Mouse (Mus musculus) CH12.LX (cell line): ENCODE results near the gene Nup62. TPM values are rescaled to one million over a fixed set of nuclear protein-coding genes. Genes with fewer than 3 reads are reported as not detected.

ENCODE experiments used
- DNase-seq: peaks from one replicate; pipeline ENCODE4 v3.0.0-alpha.2; 2013; ENCODE audit errors: extremely low read depth
- H3K27ac ChIP-seq: 2 replicates; pipeline ENCODE4 v1.5.1; 2012; ENCODE audit warnings: low read depth, mild to moderate bottlenecking, control low read depth, moderate library complexity; ENCODE audit not compliant: insufficient read depth
- H3K27me3 ChIP-seq: replicated peaks from 2 replicates; pipeline ENCODE3; 2012; ENCODE audit warnings: inconsistent platforms
- H3K36me3 ChIP-seq, 2 experiments: replicated peaks in 1 of 2; 2 replicates each; pipeline versions ENCODE3 to v1.6.1; 2012; ENCODE audit warnings: inconsistent platforms in 1 of 2, low read length in 1 of 2, mild to moderate bottlenecking in 1 of 2, mixed read lengths in 1 of 2, moderate library complexity in 1 of 2; ENCODE audit not compliant: control insufficient read depth in 1 of 2, insufficient read depth in 1 of 2
- H3K4me1 ChIP-seq, 2 experiments: 2 replicates each; pipeline ENCODE4 v1.6.1; 2012; ENCODE audit warnings: inconsistent platforms in 1 of 2, moderate library complexity in 1 of 2; ENCODE audit not compliant: insufficient read depth in 2 of 2, control insufficient read depth in 1 of 2
- H3K4me2 ChIP-seq: 2 replicates; pipeline ENCODE4 v1.6.1; 2012; ENCODE audit warnings: low read depth, mild to moderate bottlenecking, control low read depth; ENCODE audit not compliant: poor library complexity, insufficient read depth, severe bottlenecking
- H3K4me3 ChIP-seq, 3 experiments: fragments of 150-350 bp in 1 of 3; sonication (generic) in 1 of 3; replicated peaks in 1 of 3; 2 replicates each; pipeline versions ENCODE3 to v1.5.1; 2011 to 2012; ENCODE audit warnings: low read depth in 2 of 3, low read length in 2 of 3, mild to moderate bottlenecking in 2 of 3, moderate library complexity in 2 of 3, control low read depth in 1 of 3, improper control_type of control experiment in 1 of 3, inconsistent platforms in 1 of 3, mixed read lengths in 1 of 3; ENCODE audit not compliant: poor library complexity in 1 of 3
- H3K79me2 ChIP-seq: replicated peaks from 2 replicates; pipeline ENCODE4 v1.6.1; 2012; ENCODE audit warnings: mild to moderate bottlenecking, moderate library complexity; ENCODE audit not compliant: control insufficient read depth, poor library complexity, insufficient read depth, severe bottlenecking; ENCODE audit errors: extremely low read depth
- H3K9ac ChIP-seq: 2 replicates; pipeline ENCODE4 v1.6.1; 2012; ENCODE audit warnings: low read depth, mild to moderate bottlenecking, control low read depth, moderate library complexity; ENCODE audit not compliant: insufficient read depth
- H3K9me3 ChIP-seq: replicated peaks from 2 replicates; pipeline ENCODE3; 2012; ENCODE audit warnings: low read length, inconsistent platforms, mixed read lengths
- BHLHE40 ChIP-seq: IDR thresholded peaks from 2 replicates; pipeline ENCODE4 v1.6.1; 2011; ENCODE audit warnings: mild to moderate bottlenecking, low read depth, low read length, improper control_type of control experiment
- E2F4 ChIP-seq: IDR thresholded peaks from 2 replicates; pipeline ENCODE4 v1.6.1; 2011; ENCODE audit warnings: low read depth, low read length, improper control_type of control experiment; ENCODE audit not compliant: insufficient replicate concordance
- ELF1 ChIP-seq: IDR thresholded peaks from 2 replicates; pipeline ENCODE4 v1.6.1; 2014; ENCODE audit warnings: low read depth, mild to moderate bottlenecking, inconsistent platforms, low read length, improper control_type of control experiment
- EP300 ChIP-seq: IDR thresholded peaks from 2 replicates; pipeline ENCODE4 v1.6.1; 2011; ENCODE audit warnings: low read length, improper control_type of control experiment
- ETS1 ChIP-seq: conservative IDR thresholded peaks from 2 replicates; pipeline ENCODE4 v1.6.1; 2012; ENCODE audit warnings: low read depth, mild to moderate bottlenecking, inconsistent platforms, low read length, improper control_type of control experiment, moderate library complexity
- GABPA ChIP-seq: IDR thresholded peaks from 2 replicates; pipeline ENCODE4 v1.6.1; 2012; ENCODE audit warnings: low read depth, low read length, improper control_type of control experiment, inconsistent platforms; ENCODE audit not compliant: insufficient replicate concordance
- HCFC1 ChIP-seq: IDR thresholded peaks from 2 replicates; pipeline ENCODE4 v1.6.1; 2012; ENCODE audit warnings: low read depth, mild to moderate bottlenecking, inconsistent platforms, low read length, improper control_type of control experiment
- JUN ChIP-seq: IDR thresholded peaks from 2 replicates; pipeline ENCODE4 v1.6.1; 2011; ENCODE audit warnings: low read depth, mild to moderate bottlenecking, low read length, improper control_type of control experiment, moderate library complexity; ENCODE audit not compliant: insufficient read depth
- JUND ChIP-seq: conservative IDR thresholded peaks from 2 replicates; pipeline ENCODE4 v1.6.1; 2011; ENCODE audit warnings: low read depth, low read length, improper control_type of control experiment
- KAT2A ChIP-seq: IDR thresholded peaks from 2 replicates; pipeline ENCODE4 v1.6.1; 2012; ENCODE audit warnings: low read length, improper control_type of control experiment, inconsistent platforms; ENCODE audit not compliant: insufficient replicate concordance
- MAX ChIP-seq: IDR thresholded peaks from 2 replicates; pipeline ENCODE4 v1.6.1; 2011; ENCODE audit warnings: low read length, improper control_type of control experiment
- MAZ ChIP-seq: IDR thresholded peaks from 2 replicates; pipeline ENCODE4 v1.6.1; 2012; ENCODE audit warnings: low read depth, mild to moderate bottlenecking, inconsistent platforms, low read length, improper control_type of control experiment, moderate library complexity
- MEF2A ChIP-seq: IDR thresholded peaks from 2 replicates; pipeline ENCODE4 v1.6.1; 2014; ENCODE audit warnings: low read depth, mild to moderate bottlenecking, inconsistent platforms, low read length, improper control_type of control experiment, borderline replicate concordance
- NELFE ChIP-seq: IDR thresholded peaks from 2 replicates; pipeline ENCODE4 v1.6.1; 2011; ENCODE audit warnings: low read depth, low read length, improper control_type of control experiment
- PAX5 ChIP-seq: IDR thresholded peaks from 2 replicates; pipeline ENCODE4 v1.6.1; 2012; ENCODE audit warnings: low read length, inconsistent platforms, mixed read lengths
- POLR2A ChIP-seq: IDR thresholded peaks from 2 replicates; pipeline ENCODE4 v1.6.1; 2011; ENCODE audit warnings: low read depth, mild to moderate bottlenecking, improper control_type of control experiment, low read length
- RAD21 ChIP-seq: IDR thresholded peaks from 2 replicates; pipeline ENCODE4 v1.6.1; 2011; ENCODE audit warnings: low read depth, mild to moderate bottlenecking, low read length, improper control_type of control experiment, moderate library complexity
- RCOR1 ChIP-seq: conservative IDR thresholded peaks from 2 replicates; pipeline ENCODE4 v1.6.1; 2012; ENCODE audit warnings: low read depth, mild to moderate bottlenecking, inconsistent platforms, low read length, improper control_type of control experiment
- SIN3A ChIP-seq: IDR thresholded peaks from 2 replicates; pipeline ENCODE4 v1.6.1; 2012; ENCODE audit warnings: low read length, improper control_type of control experiment, inconsistent platforms
- TBP ChIP-seq: conservative IDR thresholded peaks from 2 replicates; pipeline ENCODE4 v1.6.1; 2011; ENCODE audit warnings: low read depth, low read length, improper control_type of control experiment
- USF1 ChIP-seq: IDR thresholded peaks from 2 replicates; pipeline ENCODE4 v1.6.1; 2014; ENCODE audit warnings: low read depth, mild to moderate bottlenecking, inconsistent platforms, low read length, improper control_type of control experiment
- USF2 ChIP-seq: conservative IDR thresholded peaks from 2 replicates; pipeline ENCODE4 v1.6.1; 2011; ENCODE audit warnings: low read depth, low read length, improper control_type of control experiment
- ZNF384 ChIP-seq: IDR thresholded peaks from 2 replicates; pipeline ENCODE4 v1.6.1; 2012; ENCODE audit warnings: low read depth, low read length, improper control_type of control experiment, inconsistent platforms
- dilution Hi-C: fragments of 300-500 bp; cut with MboI; formaldehyde crosslinking; loops from 2 replicates; pipeline ENCODE4 v1.14.3; 2020; ENCODE audit warnings: low sequenced_read_pairs; ENCODE audit not compliant: extremely low pct_unique_long_range_greater_than_20kb, extremely low pct_ligation_motif_present
- in situ Hi-C: fragments of 300-500 bp; cut with MboI; formaldehyde crosslinking; loops from 3 replicates; pipeline ENCODE4 v1.14.3; 2019; ENCODE audit warnings: low sequenced_read_pairs, low pct_ligation_motif_present, low pct_unique_long_range_greater_than_20kb, mixed read lengths
- polyA plus RNA-seq: library from polyadenylated mRNA; unstranded; fragments of >175 nt; gene quantifications from 2 replicates; pipeline ENCODE4 v1.2.1, GENCODE M21; 2012; ENCODE audit warnings: low read depth; ENCODE audit not compliant: insufficient read length
- total RNA-seq, 2 experiments: library from RNA; depleted of rRNA; stranded (reverse); fragments of 300-350 nt in 1 of 2; fragments of >200 nt in 1 of 2; gene quantifications; 2 replicates each; pipeline ENCODE4 v1.2.3; 2012 to 2014

Gene Nup62
- total and polyA plus RNA-seq, 3 experiments, result 93.3 to 151 (median 101) TPM

DNA sequence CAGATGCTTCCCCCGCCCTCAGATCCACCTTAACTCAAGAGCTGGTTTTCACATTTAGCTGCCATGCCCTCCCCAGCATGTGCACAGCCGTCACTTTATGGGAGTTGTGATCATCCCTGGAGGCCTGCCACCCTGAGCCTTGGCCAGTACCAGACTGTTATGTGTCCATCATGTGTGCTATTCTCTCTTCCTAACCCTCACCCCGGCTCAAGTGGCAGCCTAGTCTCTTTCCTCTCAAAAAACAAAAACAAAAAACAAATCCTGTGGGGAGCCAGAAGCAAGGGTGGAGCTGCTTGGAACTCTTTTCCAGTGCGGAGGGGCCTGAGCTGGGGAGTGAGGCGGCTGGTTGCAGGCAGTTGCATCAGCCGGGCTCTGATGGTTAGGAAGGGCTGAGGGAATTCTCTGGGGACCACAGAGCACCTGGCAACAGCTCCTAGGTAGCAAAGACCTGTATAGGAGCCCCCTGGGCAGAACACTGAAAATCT is 2.9 kb downstream of the Nup62 start (continued):
- TF ChIP-seq EP300, result peak; percentile 55; the same call in 1 of the 2 replicates
- no peak for TF ChIP-seq USF2
- TF ChIP-seq TBP, result peak; percentile 69
- TF ChIP-seq ZNF384, result no peak; the same call in 1 of the 2 replicates
- no peak; the same call in 1 of the 2 replicates for TF ChIP-seq SIN3A
- TF ChIP-seq NELFE, result no peak
- TF ChIP-seq MAZ, result peak; percentile 92; the same call in 1 of the 2 replicates
- no peak for TF ChIP-seq JUND
- no peak for TF ChIP-seq RCOR1
- no peak for TF ChIP-seq E2F4
- no peak for TF ChIP-seq RAD21
- peak; percentile 27; the same call in 1 of the 2 replicates for TF ChIP-seq BHLHE40
- no peak for TF ChIP-seq JUN
- peak; percentile 93 for TF ChIP-seq KAT2A
- TF ChIP-seq GABPA, result no peak
- TF ChIP-seq MEF2A, result peak; percentile 72; the same call in 1 of the 2 replicates
- TF ChIP-seq, all 38 proteins: peak for 19

DNA sequence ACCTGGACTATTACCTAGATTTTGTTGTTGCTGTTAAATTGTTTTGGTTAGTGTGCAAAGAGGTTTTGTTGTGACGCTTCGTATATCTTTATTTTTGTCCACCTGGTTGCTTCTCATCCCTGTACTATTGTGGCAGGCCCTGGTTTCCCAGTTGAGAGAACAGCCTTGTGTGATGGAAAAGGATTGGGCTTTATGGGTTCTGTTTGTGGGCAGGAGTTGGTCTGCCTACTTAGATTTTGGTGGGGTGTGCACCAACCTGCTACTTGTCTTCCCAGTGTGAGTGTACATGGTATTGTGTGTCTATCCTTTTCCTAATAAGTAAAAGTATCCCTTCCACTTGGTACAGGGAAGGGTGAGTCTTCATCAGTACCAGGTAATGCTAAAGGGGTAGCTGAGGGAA is 3.5 kb downstream of the Nup62 start:
- in situ Hi-C loops, result no loop called here
- peak overlapping the region; percentile 93 for H3K9ac ChIP-seq
- no peak for DNase-seq
- no peaks in the 10 kb centered on the region for H3K27me3 ChIP-seq
- H3K27ac ChIP-seq, result peak overlapping the region; percentile 92
- dilution Hi-C loops, result no loop called here
- H3K4me3 ChIP-seq, result peak overlapping the region; percentile 62 to 89 (median 67)
- H3K9me3 ChIP-seq, result no peaks in the 10 kb centered on the region
- H3K36me3 ChIP-seq, result peaks cover 8 to 53% of the 10 kb centered on the region in 2 experiments
- peak overlapping the region; percentile 95 for H3K4me2 ChIP-seq
- peaks cover 87% of the 10 kb centered on the region for H3K79me2 ChIP-seq
- peaks cover 23 to 51% of the 10 kb centered on the region in 2 experiments for H3K4me1 ChIP-seq
- TF ChIP-seq JUND, result no peak
- TF ChIP-seq ELF1, result no peak
- TF ChIP-seq GABPA, result no peak
- no peak for TF ChIP-seq PAX5
- no peak for TF ChIP-seq POLR2A
- no peak for TF ChIP-seq RCOR1
- no peak for TF ChIP-seq EP300
- no peak for TF ChIP-seq USF1
- TF ChIP-seq HCFC1, result no peak
- no peak for TF ChIP-seq MEF2A
- TF ChIP-seq NELFE, result no peak
- TF ChIP-seq ETS1, result no peak
- TF ChIP-seq MAX, result no peak
- TF ChIP-seq E2F4, result no peak
